Mouse (Mus musculus) lung, embryonic 14.5 days (tissue): ENCODE results near the gene Gm9964. TPM values are rescaled to one million over a fixed set of nuclear protein-coding genes. Genes with fewer than 3 reads are reported as not detected.

Experiments
- ATAC-seq: fragments of 200-750 bp; cut with Nextera tagmentation; 2 replicates; pipeline ENCODE4 v1.8.0; 2017; ENCODE audit warnings: mild to moderate bottlenecking, moderate TSS enrichment, moderate library complexity; ENCODE audit not compliant: insufficient read depth
- DNase-seq: peaks from one replicate; pipeline ENCODE4 v3.0.0-alpha.2; 2015
- H3K27ac ChIP-seq: fragments of 300-500 bp; sonication (generic); 2 replicates; pipeline ENCODE4 v1.5.1; 2014; ENCODE audit warnings: low read depth, mild to moderate bottlenecking, moderate library complexity
- H3K27me3 ChIP-seq: fragments of 300-500 bp; sonication (generic); 2 replicates; pipeline ENCODE4 v1.6.1; 2014; ENCODE audit warnings: low read length, control low read depth; ENCODE audit not compliant: insufficient read depth
- H3K36me3 ChIP-seq: fragments of 300-500 bp; sonication (generic); 2 replicates; pipeline ENCODE4 v1.6.1; 2014; ENCODE audit warnings: control low read depth; ENCODE audit not compliant: insufficient read depth
- H3K4me1 ChIP-seq: fragments of 300-500 bp; sonication (generic); 2 replicates; pipeline ENCODE4 v1.6.1; 2014; ENCODE audit warnings: antibody characterized with exemption, control low read depth; ENCODE audit not compliant: insufficient read depth
- H3K4me2 ChIP-seq: fragments of 300-500 bp; sonication (generic); 2 replicates; pipeline ENCODE4 v1.6.1; 2014; ENCODE audit warnings: mild to moderate bottlenecking
- H3K4me3 ChIP-seq: fragments of 300-500 bp; sonication (generic); 2 replicates; pipeline ENCODE4 v1.5.1; 2014; ENCODE audit warnings: low read depth, low read length
- H3K9ac ChIP-seq: fragments of 300-500 bp; sonication (generic); 2 replicates; pipeline ENCODE4 v1.6.1; 2014
- H3K9me3 ChIP-seq: fragments of 300-500 bp; sonication (generic); 2 replicates; pipeline ENCODE4 v1.6.1; 2016; ENCODE audit warnings: low read depth, low read length, control low read depth
- CTCF ChIP-seq: IDR thresholded peaks from 2 replicates; pipeline ENCODE4 v1.5.1; 2016; ENCODE audit warnings: antibody characterized with exemption, low read depth
- WGBS: fragments of 180-500 bp; shearing (Covaris S2); extraction: QIAGEN DNeasy Blood & Tissue Kit; methylation state at CpG from one replicate; pipeline ENCODE4 v1.1.7; 2014; 5-methylcytosine and 5-hydroxymethylcytosine counted together
- polyA plus RNA-seq: library from polyadenylated mRNA; unstranded; fragments of >200 nt; fragmentation: Nextera tagmentation; extraction: Ambion mirVana; gene quantifications from 2 replicates; pipeline ENCODE4 v1.2.1, GENCODE M21; 2014

Gene Gm9964
- polyA plus RNA-seq, 1 experiment from 2014 or later = not detected

DNA sequence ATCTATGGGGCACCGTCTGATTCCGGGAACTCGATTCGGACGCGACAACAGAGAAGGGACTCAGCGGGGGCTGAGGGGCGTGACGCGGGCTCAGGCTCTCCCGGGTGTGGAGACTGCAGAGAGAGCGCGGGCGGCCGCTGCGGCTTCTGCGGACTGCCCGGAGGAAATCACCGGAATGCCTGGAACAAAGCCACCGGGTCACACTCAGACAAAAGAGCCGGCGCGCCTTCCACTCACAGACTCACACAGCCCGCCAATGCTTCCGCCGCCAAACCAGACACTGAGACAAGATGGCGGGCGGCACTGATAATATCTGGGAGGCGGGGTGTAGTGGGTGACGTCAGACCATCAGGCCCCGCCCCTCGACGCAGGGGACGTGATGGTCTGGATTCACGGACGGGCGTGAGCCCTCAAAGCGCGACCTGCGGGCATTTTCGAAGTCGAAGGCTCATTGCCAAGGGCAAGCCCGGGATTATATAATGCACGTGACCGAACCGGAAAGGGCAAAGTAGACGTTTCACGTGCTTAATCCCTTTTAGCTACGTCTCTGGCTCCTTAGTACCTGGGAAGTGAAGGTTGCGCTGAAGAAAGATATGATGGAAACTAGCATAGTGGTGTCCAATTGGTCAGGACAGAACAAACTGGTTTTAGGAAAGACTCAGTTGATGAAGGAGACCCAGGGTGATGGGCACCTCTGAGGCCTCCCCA lies 42.2 kb downstream of the Gm9964 start, which contains the start of gene Wsb1:
Gene Wsb1 (minus strand): TSS at position 281 of the 708 bp plus-strand sequence.
- H3K9me3 ChIP-seq = no peaks in the 10 kb centered on the region
- 2% methylated on average over 50 of the region's 50 CpGs for WGBS

DNA sequence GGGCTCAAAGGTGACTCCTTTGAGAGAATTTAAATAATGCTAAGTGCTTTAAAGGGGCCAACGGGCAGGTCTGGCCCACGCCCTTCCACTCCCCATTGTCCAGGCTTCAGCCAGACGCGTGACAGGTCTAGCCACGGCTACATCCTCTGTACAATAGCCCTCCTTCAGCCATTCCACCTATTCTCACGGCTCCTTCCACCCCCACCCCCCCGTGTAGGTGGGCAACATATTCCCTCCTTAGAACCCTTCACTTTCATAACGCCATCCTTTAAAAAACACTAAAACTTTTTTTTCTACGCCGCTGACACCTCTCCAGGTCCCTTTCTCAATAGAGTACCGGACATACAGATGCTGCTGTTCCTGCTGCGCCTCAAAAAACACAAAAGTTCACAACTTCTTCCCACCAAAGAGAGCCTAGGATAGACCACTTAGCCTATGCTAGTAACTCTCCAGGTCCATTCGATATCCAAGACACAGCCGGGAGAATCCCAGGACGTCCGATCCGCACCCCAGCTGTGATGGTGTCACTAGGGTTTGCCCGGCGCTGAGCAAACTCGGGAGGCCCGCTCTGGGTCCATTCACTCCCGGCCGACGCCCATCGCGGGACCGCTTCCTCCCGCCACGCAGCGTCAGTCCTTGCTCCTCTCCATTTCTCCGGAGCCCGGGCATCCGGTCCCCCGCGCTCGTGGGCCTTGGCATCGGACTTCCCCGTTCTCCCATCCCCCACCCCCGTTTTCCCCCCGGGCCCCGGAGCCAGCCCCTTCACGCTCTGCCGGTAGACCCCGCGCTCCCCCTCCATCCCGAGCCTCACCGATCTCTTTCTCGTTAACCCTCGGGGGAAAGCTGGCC lies 42.9 kb downstream of the Gm9964 start:
- H3K36me3 ChIP-seq = peaks cover 29% of the 10 kb centered on the region
- peak overlapping the region; percentile 98 for H3K9ac ChIP-seq
- peak overlapping the region; percentile 96 for H3K4me3 ChIP-seq
- H3K9me3 ChIP-seq = no peaks in the 10 kb centered on the region
- no peaks in the 10 kb centered on the region for H3K27me3 ChIP-seq
- ATAC-seq (peak; percentile 52), DNase-seq (peak; percentile 65)
- peak overlapping the region; percentile 87 for H3K4me2 ChIP-seq
- H3K4me1 ChIP-seq = peaks cover 6% of the 10 kb centered on the region; the same call in 1 of the 2 replicates
- TF ChIP-seq CTCF = no peak
- WGBS = under 1% methylated on average over 49 of the region's 49 CpGs
- H3K27ac ChIP-seq = peak overlapping the region; percentile 97

More for the DNA sequence above, 42.2 kb downstream of the Gm9964 start, which contains the start of gene Wsb1:
- Histone ChIP-seq H3K36me3 (peaks cover 22% of the 10 kb centered on the region), H3K4me2 (peak within 1 kb of the TSS; percentile 87), H3K4me1 (peaks cover 6% of the 10 kb centered on the region; the same call in 1 of the 2 replicates), H3K27me3 (no peaks in the 10 kb centered on the region), H3K9ac (peak within 1 kb of the TSS; percentile 98), H3K4me3 (peak within 1 kb of the TSS; percentile 96), H3K27ac (peak within 1 kb of the TSS; percentile 97)
- DNase-seq (peak; percentile 97), ATAC-seq (peak; percentile 92)
- TF ChIP-seq CTCF = no peak

DNA sequence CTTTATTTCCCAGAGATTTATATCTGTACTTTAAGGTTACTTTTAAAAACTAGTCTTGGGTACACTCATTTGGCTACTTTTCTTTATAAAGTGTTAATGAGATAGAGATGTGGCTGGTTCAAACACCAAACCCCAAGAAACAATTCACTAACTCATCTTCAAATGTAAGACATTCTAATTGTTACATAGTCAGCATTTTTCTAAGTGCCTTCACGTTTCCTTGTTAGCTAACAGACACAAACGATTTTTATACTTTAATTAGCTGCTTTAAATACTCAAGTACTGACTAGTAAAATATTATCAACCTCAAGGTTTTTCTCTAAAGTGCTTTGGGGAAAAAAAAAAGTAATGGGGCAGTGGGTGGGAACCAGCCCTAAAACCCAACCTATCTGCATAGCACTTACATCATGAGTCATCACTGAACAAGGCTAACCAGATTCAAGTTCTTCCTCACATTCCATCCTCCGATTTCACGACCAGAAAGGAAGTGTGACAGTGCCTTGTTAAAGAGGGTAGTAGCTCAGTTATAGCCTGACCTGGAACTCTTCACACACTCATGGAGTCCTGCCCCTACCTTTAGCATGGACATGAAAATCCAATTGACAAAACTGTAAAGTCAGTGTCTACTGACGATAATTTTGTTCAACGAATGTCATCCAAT lies 43.7 kb downstream of the Gm9964 start:
- DNase-seq (peak; percentile 66), ATAC-seq (no peak)
- H3K4me2 ChIP-seq = peak overlapping the region; percentile 87
- peaks cover 35% of the 10 kb centered on the region for H3K36me3 ChIP-seq
- H3K4me1 ChIP-seq = peaks cover 6% of the 10 kb centered on the region; the same call in 1 of the 2 replicates
- H3K9ac ChIP-seq = peak overlapping the region; percentile 98
- WGBS = 7% methylated on average over 6 of the region's 6 CpGs
- no peaks in the 10 kb centered on the region for H3K27me3 ChIP-seq
- H3K27ac ChIP-seq = peak overlapping the region; percentile 97
- peak overlapping the region; percentile 96 for H3K4me3 ChIP-seq
- no peaks in the 10 kb centered on the region for H3K9me3 ChIP-seq
- TF ChIP-seq CTCF = no peak

Other genes starting within 250 kb of the Gm9964 start
- 4.0 and 5.1 TPM in 2 replicates for gene Ksr1, start 150.5 kb downstream of the Gm9964 start, polyA plus RNA-seq
- gene Wsb1, start 42.2 kb downstream of the Gm9964 start, polyA plus RNA-seq = 266 and 274 TPM in 2 replicates
- 10.2 and 12.6 TPM in 2 replicates for gene Nf1, start 42.8 kb upstream of the Gm9964 start, polyA plus RNA-seq
- 0.37 and 0.38 TPM in 2 replicates for gene Omg, start 207.2 kb upstream of the Gm9964 start, polyA plus RNA-seq
- gene Evi2b, start 226.9 kb upstream of the Gm9964 start, polyA plus RNA-seq = 0.53 and 0.88 TPM in 2 replicates
- gene Evi2, start 233.7 kb upstream of the Gm9964 start, polyA plus RNA-seq = 1.3 and 1.4 TPM in 2 replicates
- gene Evi2a, start 233.7 kb upstream of the Gm9964 start, polyA plus RNA-seq = 2.8 and 3.4 TPM in 2 replicates